Mouse (Mus musculus): Measurements from ENCODE around the gene B230217C12Rik. TPM values are rescaled to one million over a fixed set of nuclear protein-coding genes. Genes with fewer than 3 reads are reported as not detected.

B230217C12Rik gene
- polyA plus RNA-seq (2015; fragmentation: Nextera tagmentation; extraction: Ambion mirVana): 4.3 and 6.7 TPM in 2 replicates

DNA sequence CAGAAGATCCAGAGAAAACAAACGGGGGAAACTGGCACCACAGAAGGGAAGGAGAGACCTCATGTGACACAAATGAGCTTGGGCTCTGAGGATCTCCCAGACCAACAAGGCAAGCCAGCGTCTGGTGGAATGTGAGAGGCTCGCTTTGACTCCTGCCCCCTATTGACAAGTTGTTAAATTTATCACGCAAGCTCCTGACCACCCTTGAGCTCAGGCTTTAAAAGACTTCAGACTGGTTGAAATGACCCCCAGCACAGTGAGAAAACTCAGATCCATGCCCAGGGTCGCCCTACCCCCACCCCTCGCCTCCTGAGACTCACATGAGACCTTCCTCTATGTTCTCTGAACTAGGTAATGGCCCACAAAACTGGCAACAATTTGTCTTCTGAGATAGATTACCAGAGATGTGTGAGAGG is at the start of gene B230217C12Rik:
TSS of gene B230217C12Rik (plus strand) at position 242 of the 416 bp plus-strand sequence.
- peaks cover 9% of the 10 kb centered on the region for H3K4me1 ChIP-seq (ENCODE audit: insufficient read depth, low read length)
- H3K4me2 ChIP-seq (replicated peaks; ENCODE audit: low read depth, low read length): peak within 1 kb of the TSS; percentile 69
- peak within 1 kb of the TSS; percentile 56 for H3K4me3 ChIP-seq (ENCODE audit: low read length)
- no peaks in the 10 kb centered on the region for H3K27me3 ChIP-seq (ENCODE audit: insufficient read depth, low read length)
- peak within 1 kb of the TSS; percentile 85 for H3K27ac ChIP-seq (ENCODE audit: low read length)
- H3K9ac ChIP-seq (replicated peaks; ENCODE audit: low read length): peak within 1 kb of the TSS; percentile 68
- no peaks in the 10 kb centered on the region for H3K9me3 ChIP-seq (ENCODE audit: low read length)
- WGBS: 2% methylated on average over 6 of the region's 6 CpGs
- ATAC-seq (ENCODE audit: low FRiP score, low TSS enrichment): peak; percentile 33; the same call in 1 of the 2 replicates
- H3K36me3 ChIP-seq (ENCODE audit: insufficient read depth, low read length): peaks cover 19% of the 10 kb centered on the region; the same call in 1 of the 2 replicates

DNA sequence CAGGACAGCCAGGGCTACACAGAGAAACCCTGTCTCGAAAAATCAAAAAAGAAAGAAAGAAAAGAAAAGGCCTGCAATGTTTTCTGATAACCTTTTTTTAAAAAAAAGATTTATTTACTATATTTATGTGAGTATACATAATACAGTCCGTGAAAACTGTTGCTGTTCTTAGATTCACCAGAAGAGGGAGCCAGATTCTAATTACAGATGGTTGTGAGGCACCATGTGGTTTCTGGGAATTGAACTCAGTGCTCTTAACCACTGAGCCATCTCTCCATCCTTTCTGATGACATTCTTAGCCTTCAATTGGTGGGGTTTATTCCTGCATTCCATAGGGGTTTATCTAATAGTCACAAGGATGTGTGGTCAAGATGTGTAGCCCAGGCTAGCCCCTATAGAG is 47.4 kb upstream of the B230217C12Rik start:
- H3K4me3 ChIP-seq (ENCODE audit: low read length): no peak overlapping the region
- no peak overlapping the region for H3K9ac ChIP-seq (replicated peaks; ENCODE audit: low read length)
- WGBS: 16% methylated on average over 2 of the region's 2 CpGs
- peaks cover 1% of the 10 kb centered on the region for H3K4me1 ChIP-seq (ENCODE audit: insufficient read depth, low read length)
- H3K36me3 ChIP-seq (ENCODE audit: insufficient read depth, low read length): no peaks in the 10 kb centered on the region
- 0 out of 2 replicates have a peak, but pooled peaks cover 2% of the 10 kb centered on the region for H3K9me3 ChIP-seq (ENCODE audit: low read length)
- no peak for ATAC-seq (ENCODE audit: low FRiP score, low TSS enrichment)
- no peak overlapping the region for H3K4me2 ChIP-seq (replicated peaks; ENCODE audit: low read depth, low read length)
- no peak overlapping the region for H3K27ac ChIP-seq (ENCODE audit: low read length)
- H3K27me3 ChIP-seq (ENCODE audit: insufficient read depth, low read length): no peaks in the 10 kb centered on the region

DNA sequence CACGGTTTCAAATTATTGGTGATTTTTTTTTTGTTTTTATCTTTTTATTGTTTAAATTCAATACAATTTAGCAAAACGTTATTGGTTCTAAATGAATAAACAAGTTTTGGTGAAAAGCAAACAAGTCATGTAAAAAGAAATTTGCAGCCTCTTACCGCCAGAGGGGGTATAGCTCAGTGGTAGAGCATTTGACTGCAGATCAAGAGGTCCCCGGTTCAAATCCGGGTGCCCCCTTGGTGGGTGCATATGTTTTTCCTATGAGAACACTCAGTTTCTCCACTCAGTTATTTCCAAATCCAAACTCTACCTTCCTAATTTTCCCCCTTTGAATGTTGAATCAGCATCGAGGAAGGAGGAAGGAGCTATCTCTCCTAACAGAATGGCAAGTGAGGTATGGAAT is 43.7 kb upstream of the B230217C12Rik start:
- Histone ChIP-seq H3K27me3 (ENCODE audit: insufficient read depth, low read length) (no peaks in the 10 kb centered on the region), H3K4me1 (ENCODE audit: insufficient read depth, low read length) (peaks cover 15% of the 10 kb centered on the region), H3K9me3 (ENCODE audit: low read length) (0 out of 2 replicates have a peak, but pooled peaks cover 2% of the 10 kb centered on the region), H3K4me3 (ENCODE audit: low read length) (no peak overlapping the region), H3K4me2 (replicated peaks; ENCODE audit: low read depth, low read length) (no peak overlapping the region), H3K36me3 (ENCODE audit: insufficient read depth, low read length) (no peaks in the 10 kb centered on the region), H3K9ac (replicated peaks; ENCODE audit: low read length) (no peak overlapping the region), H3K27ac (ENCODE audit: low read length) (no peak overlapping the region)
- WGBS: 4% methylated on average over 6 of the region's 6 CpGs
- no peak for ATAC-seq (ENCODE audit: low FRiP score, low TSS enrichment)

DNA sequence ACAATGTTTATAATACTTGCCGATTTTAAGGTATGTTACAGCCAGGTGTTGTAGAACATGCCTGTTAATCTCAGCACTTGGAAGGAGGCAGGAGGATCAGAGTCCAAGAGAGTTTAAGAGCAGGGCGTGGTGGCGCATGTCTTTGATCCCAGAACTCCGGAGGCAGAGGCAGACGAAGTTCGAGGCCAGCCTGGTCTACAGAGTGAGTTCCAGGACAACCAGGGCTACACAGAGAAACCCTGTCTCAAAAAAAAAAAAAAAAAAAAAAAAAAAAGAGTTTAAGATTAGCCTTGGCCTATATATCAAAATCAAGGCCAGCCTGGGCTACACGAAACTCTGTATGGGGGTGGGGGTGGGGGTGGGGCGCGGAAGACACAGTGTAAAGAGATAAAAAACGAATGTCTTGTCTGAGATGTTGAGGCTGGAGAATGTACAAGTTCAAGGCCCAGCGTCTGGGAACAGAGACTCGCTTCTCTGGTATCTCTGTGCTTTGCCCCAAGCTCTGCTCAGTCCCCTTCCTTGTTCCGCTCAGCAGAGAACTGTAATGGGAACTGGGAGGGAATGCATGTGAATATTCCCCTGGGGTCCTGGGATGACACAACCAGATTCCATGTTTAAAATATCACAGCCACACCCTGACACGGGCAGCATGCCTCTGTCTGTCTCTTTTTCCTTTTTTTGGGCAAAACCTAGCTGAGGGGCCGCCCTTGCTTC is 43.1 kb upstream of the B230217C12Rik start:
- Histone ChIP-seq H3K27ac (ENCODE audit: low read length) (no peak overlapping the region), H3K9ac (replicated peaks; ENCODE audit: low read length) (no peak overlapping the region)

GRCm38 (mm10) chr11:97798083-97798435 is 42.5 kb upstream of the B230217C12Rik start:
- H3K36me3 ChIP-seq (ENCODE audit: insufficient read depth, low read length): no peaks in the 10 kb centered on the region
- H3K9me3 ChIP-seq (ENCODE audit: low read length): 0 out of 2 replicates have a peak, but pooled peaks cover 2% of the 10 kb centered on the region
- H3K27ac ChIP-seq (ENCODE audit: low read length): no peak overlapping the region
- H3K9ac ChIP-seq (replicated peaks; ENCODE audit: low read length): no peak overlapping the region
- H3K4me1 ChIP-seq (ENCODE audit: insufficient read depth, low read length): peaks cover 26% of the 10 kb centered on the region
- 31% methylated on average over 8 of the region's 8 CpGs for WGBS
- H3K4me2 ChIP-seq (replicated peaks; ENCODE audit: low read depth, low read length): peak overlapping the region; percentile 67
- peak overlapping the region; percentile 97 for H3K4me3 ChIP-seq (ENCODE audit: low read length)
- ATAC-seq (ENCODE audit: low FRiP score, low TSS enrichment): no peak
- no peaks in the 10 kb centered on the region for H3K27me3 ChIP-seq (ENCODE audit: insufficient read depth, low read length)

More for the DNA sequence above, 43.1 kb upstream of the B230217C12Rik start:
- H3K36me3 ChIP-seq (ENCODE audit: insufficient read depth, low read length): no peaks in the 10 kb centered on the region
- no peak for ATAC-seq (ENCODE audit: low FRiP score, low TSS enrichment)
- H3K27me3 ChIP-seq (ENCODE audit: insufficient read depth, low read length): no peaks in the 10 kb centered on the region
- H3K4me1 ChIP-seq (ENCODE audit: insufficient read depth, low read length): peaks cover 21% of the 10 kb centered on the region
- H3K4me2 ChIP-seq (replicated peaks; ENCODE audit: low read depth, low read length): no peak overlapping the region
- WGBS: 61% methylated on average over 15 of the region's 15 CpGs
- no peak overlapping the region for H3K4me3 ChIP-seq (ENCODE audit: low read length)
- 0 out of 2 replicates have a peak, but pooled peaks cover 2% of the 10 kb centered on the region for H3K9me3 ChIP-seq (ENCODE audit: low read length)

- ATAC-seq (ENCODE audit: low FRiP score, low TSS enrichment): peak; percentile 10
- Histone ChIP-seq H3K4me3 (ENCODE audit: low read length) (peak within 1 kb of the TSS; percentile 97), H3K27me3 (ENCODE audit: insufficient read depth, low read length) (no peaks in the 10 kb centered on the region), H3K9ac (replicated peaks; ENCODE audit: low read length) (peak within 1 kb of the TSS; percentile 97), H3K36me3 (ENCODE audit: insufficient read depth, low read length) (no peaks in the 10 kb centered on the region), H3K9me3 (ENCODE audit: low read length) (no peaks in the 10 kb centered on the region), H3K4me1 (ENCODE audit: insufficient read depth, low read length) (peaks cover 33% of the 10 kb centered on the region), H3K4me2 (replicated peaks; ENCODE audit: low read depth, low read length) (peak within 1 kb of the TSS; percentile 67), H3K27ac (ENCODE audit: low read length) (peak within 1 kb of the TSS; percentile 97)
- under 1% methylated on average over 11 of the region's 11 CpGs for WGBS
These were observed 41.8 kb upstream of the B230217C12Rik start, which contains the start of gene Lasp1 for GRCm38 (mm10) chr11:97798782-97799145. Gene Lasp1 (plus strand): TSS chr11:97799000.

DNA sequence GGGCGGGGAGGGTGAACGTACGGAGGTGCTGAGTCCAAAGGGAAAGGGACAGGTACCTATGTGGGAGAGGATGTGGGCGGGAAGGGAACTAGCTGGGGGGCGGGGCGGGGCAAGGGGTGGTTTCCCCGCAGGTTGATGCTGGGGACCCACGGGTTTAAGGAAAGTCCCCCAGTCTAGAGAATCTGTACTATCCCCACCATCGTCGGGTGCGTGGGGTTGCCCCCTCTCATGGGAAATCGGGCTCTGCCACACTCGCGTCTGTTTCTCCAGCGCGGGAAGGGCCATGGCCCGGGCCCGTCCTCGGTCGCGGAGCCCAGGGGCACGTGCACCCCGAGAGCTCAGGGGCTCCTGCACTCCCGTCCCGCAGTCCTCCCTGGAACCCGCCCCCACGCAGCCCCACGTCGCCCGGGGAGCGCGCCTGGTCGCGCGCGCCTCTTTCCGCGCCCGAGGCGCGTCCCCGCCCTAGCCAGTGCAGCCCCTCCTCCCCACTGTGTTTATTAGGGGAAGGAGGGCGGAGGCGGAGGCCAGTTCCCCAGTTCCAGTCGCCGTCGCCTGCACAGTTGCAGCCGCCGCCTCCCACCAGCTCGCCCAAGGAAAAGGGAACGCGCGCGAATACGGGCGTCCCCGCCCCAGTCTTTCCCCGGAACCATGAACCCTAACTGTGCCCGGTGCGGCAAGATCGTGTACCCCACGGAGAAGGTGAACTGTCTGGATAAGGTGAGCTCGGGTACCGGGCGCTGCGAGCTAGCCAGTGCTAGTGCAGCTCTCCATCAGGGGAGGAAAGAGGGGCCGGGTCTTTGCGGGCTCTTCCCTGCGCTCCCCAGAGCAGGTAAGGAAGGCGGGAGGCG is 41.2 kb upstream of the B230217C12Rik start:
- under 1% methylated on average over 68 of the region's 71 CpGs for WGBS
- peak overlapping the region; percentile 97 for H3K9ac ChIP-seq (replicated peaks; ENCODE audit: low read length)

GRCm38 (mm10) chr11:97799994-97800690 is 40.4 kb upstream of the B230217C12Rik start:
- no peaks in the 10 kb centered on the region for H3K9me3 ChIP-seq (ENCODE audit: low read length)
- no peaks in the 10 kb centered on the region for H3K36me3 ChIP-seq (ENCODE audit: insufficient read depth, low read length)
- H3K27ac ChIP-seq (ENCODE audit: low read length): peak overlapping the region; percentile 97
- peak; percentile 64 for ATAC-seq (ENCODE audit: low FRiP score, low TSS enrichment)
- peak overlapping the region; percentile 97 for H3K9ac ChIP-seq (replicated peaks; ENCODE audit: low read length)
- WGBS: under 1% methylated on average over 27 of the region's 43 CpGs
- peak overlapping the region; percentile 67 for H3K4me2 ChIP-seq (replicated peaks; ENCODE audit: low read depth, low read length)
- H3K27me3 ChIP-seq (ENCODE audit: insufficient read depth, low read length): no peaks in the 10 kb centered on the region
- peaks cover 46% of the 10 kb centered on the region for H3K4me1 ChIP-seq (ENCODE audit: insufficient read depth, low read length)
- peak overlapping the region; percentile 97 for H3K4me3 ChIP-seq (ENCODE audit: low read length)

More for the DNA sequence above, 41.2 kb upstream of the B230217C12Rik start:
- peak; percentile 85 for ATAC-seq (ENCODE audit: low FRiP score, low TSS enrichment)
- H3K9me3 ChIP-seq (ENCODE audit: low read length): no peaks in the 10 kb centered on the region
- H3K27ac ChIP-seq (ENCODE audit: low read length): peak overlapping the region; percentile 97
- no peaks in the 10 kb centered on the region for H3K27me3 ChIP-seq (ENCODE audit: insufficient read depth, low read length)
- H3K4me1 ChIP-seq (ENCODE audit: insufficient read depth, low read length): peaks cover 39% of the 10 kb centered on the region
- H3K4me3 ChIP-seq (ENCODE audit: low read length): peak overlapping the region; percentile 97
- H3K36me3 ChIP-seq (ENCODE audit: insufficient read depth, low read length): no peaks in the 10 kb centered on the region
- H3K4me2 ChIP-seq (replicated peaks; ENCODE audit: low read depth, low read length): peak overlapping the region; percentile 67

DNA sequence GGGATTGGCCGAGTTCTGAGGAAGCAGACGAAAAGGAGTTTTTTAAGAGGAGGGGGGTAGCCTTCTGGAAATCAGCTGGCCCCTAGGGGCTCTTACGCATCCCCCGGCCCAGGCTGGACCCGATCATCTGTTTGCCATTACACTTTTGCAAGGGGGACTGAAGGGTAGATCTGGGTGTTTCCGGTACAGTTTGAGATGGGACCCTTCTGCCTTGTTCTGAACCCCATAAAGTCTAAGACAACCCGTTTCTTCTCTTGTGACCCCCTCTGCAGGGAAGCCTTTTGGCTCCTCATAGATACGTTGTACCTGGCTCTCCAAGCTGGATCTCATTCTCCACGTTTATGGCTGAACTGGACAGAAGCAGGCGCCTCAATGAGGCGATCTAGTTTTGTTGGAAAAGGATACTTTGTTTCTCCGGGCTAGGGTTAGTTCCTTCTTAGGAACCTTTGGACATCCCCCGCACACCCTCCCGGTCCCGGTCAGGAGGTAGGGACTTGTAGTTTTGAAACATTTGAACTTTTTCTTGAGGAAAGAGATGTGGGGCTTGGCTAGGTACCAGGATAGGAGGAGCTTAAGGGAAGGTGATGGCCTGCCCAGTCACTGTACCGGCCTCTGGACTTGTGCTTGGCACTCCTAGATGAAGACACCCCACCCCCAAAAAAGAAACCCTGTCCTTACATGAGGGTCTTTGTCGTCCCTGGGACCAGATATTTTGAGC is 39.7 kb upstream of the B230217C12Rik start:
- WGBS: 2% methylated on average over 17 of the region's 17 CpGs
- Histone ChIP-seq H3K4me3 (ENCODE audit: low read length) (peak overlapping the region; percentile 97), H3K4me2 (replicated peaks; ENCODE audit: low read depth, low read length) (peak overlapping the region; percentile 67), H3K4me1 (ENCODE audit: insufficient read depth, low read length) (peaks cover 54% of the 10 kb centered on the region), H3K9me3 (ENCODE audit: low read length) (no peaks in the 10 kb centered on the region), H3K9ac (replicated peaks; ENCODE audit: low read length) (peak overlapping the region; percentile 97), H3K36me3 (ENCODE audit: insufficient read depth, low read length) (no peaks in the 10 kb centered on the region), H3K27ac (ENCODE audit: low read length) (peak overlapping the region; percentile 97), H3K27me3 (ENCODE audit: insufficient read depth, low read length) (no peaks in the 10 kb centered on the region)
- ATAC-seq (ENCODE audit: low FRiP score, low TSS enrichment): no peak
